Mouse (Mus musculus): ENCODE data around the gene Krtap1-3.
"Not testable (repeated sequence)": the region's sequence is repeated elsewhere in the genome, so short reads cannot be mapped to it uniquely, and the experiment has no call there.

Krtap1-3 gene

GRCm38 (mm10) chr11:99590981-99591380 lies at the start of gene Krtap1-3:
TSS of gene Krtap1-3 (minus strand) at chr11:99591339.
- DNase-seq (ENCODE audit: low spot score in 2 of 2), result no peak

DNA sequence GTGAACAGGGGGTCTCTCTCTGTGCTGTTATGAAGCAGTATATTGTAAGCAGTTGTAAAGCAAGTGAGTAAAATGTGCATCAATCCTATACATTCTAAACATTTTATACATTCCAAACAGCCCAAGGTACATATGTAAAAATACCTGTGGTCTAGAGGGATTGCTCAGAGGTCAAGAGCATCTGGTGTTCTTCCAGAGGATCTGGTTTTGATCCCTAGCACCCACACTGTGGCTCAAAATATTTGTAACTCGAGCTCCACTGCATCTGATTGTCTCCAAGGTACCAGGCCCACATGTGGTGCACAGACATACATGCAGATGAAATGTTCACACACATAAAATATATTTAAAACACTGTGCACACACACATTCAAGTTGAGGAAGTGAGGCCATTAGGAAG lies 49.8 kb upstream of the Krtap1-3 start:
- no peak for DNase-seq (ENCODE audit: low spot score in 2 of 2)

DNA sequence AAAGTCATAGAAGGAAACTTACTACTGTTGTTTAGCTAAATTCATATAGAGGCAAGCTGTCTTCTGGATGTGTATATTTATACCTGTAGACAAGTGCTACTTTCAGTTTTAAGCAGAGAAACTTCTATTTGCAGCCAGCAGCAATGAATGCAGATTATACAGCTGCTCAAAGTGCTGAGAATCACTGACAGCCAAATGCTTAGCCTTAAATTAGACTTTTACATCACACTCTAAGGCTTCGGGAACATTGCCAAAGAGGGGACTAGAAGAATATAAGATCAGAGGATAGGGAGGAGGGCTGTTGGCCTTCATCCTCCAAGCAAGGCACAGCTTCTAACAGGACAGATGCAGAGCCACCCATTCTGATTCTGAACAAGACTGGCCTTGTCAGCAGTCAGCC lies 45.9 kb upstream of the Krtap1-3 start:
- DNase-seq (ENCODE audit: low spot score in 2 of 2), result no peak

GRCm38 (mm10) chr11:99634653-99635134 lies 43.6 kb upstream of the Krtap1-3 start, which contains the start of gene Krtap4-2:
TSS of gene Krtap4-2 (minus strand) at chr11:99635084.
- no peak for DNase-seq (ENCODE audit: low spot score in 2 of 2)

DNA sequence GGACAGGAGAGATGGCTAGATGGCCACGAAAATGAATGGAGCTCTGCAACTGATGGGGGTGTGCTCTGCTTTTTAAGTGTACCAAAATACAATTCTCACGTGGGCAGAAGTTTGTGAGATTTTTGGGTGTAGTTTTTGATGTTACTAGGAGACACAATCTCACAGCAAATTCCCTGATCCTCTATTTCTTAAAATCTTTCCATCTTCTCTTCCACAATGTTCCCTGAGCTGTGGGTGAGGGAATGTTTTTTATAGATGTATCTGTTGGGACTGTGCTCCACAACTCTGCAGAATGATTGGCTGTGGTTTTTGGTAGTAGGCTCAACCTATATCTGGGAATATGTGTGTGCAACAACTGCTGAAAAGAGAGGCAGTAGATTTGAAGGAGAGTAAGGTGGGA lies 42.2 kb upstream of the Krtap1-3 start:
- no peak for DNase-seq (ENCODE audit: low spot score in 2 of 2)

DNA sequence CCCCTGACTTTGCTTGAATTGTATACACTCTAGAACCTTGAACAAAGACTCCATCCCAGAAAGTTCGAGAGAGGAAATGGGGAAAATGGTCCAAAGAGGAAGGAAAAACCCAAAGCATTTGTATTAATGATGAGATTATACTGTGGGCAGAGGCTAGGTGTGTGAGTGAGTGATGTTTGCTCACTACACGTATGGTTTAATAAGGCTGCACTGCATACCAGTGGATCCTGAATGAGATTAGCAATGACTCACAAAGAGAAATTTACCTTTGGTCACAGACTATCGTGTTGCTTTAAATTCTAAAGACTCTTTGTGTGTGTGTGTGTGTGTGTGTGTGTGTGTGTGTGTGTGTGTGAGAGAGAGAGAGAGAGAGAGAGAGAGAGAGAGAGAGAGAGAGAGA lies 39.8 kb upstream of the Krtap1-3 start:
- no peak for DNase-seq (ENCODE audit: low spot score in 2 of 2)

DNA sequence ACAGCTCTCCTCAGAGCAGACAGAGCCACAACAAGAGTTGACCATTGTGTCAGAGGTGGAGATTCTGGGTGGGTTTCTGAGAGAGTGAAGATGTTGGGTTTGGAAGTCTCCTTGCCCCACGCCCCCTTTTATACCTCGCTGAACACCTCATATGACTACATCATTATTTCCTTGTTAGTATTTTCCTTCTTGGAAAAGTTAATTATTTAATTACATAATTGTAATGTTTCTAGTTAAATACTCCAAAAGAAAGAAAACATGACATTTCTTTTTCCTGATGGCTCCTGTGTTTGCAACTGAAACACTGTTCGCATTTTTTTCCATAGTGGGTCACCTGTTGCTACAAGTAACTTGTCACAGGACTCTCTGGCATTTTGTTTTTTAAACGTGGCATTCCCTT lies 37.0 kb upstream of the Krtap1-3 start, which contains the start of gene Krtap4-1:
TSS of gene Krtap4-1 (minus strand) at position 101 of the 400 bp plus-strand sequence.
- DNase-seq (ENCODE audit: low spot score in 2 of 2), result no peak

GRCm38 (mm10) chr11:99620335-99620734 lies 29.2 kb upstream of the Krtap1-3 start, which contains the start of gene Gm11562:
TSS of gene Gm11562 (minus strand) at chr11:99620435.
- no peak for DNase-seq (ENCODE audit: low spot score in 2 of 2)

- DNase-seq (ENCODE audit: low spot score in 2 of 2), result no peak
Measured at GRCm38 (mm10) chr11:99614796-99615363, 23.7 kb upstream of the Krtap1-3 start, which contains the start of gene Krtap2-4. TSS of gene Krtap2-4 (minus strand) at chr11:99614846.

- not testable (repeated sequence) for DNase-seq (ENCODE audit: low spot score in 2 of 2)
Measured at GRCm38 (mm10) chr11:99610089-99610488, 18.9 kb upstream of the Krtap1-3 start, which contains the start of gene Gm11937. TSS of gene Gm11937 (minus strand) at chr11:99610189.

GRCm38 (mm10) chr11:99609126-99609525 lies 18.0 kb upstream of the Krtap1-3 start:
- peak in 1 of 2 experiments; percentile 13 for DNase-seq (ENCODE audit: low spot score in 2 of 2)

- DNase-seq (ENCODE audit: low spot score in 2 of 2), result not testable (repeated sequence)
Measured at GRCm38 (mm10) chr11:99603208-99603607, 12.1 kb upstream of the Krtap1-3 start, which contains the start of gene Gm11938. TSS of gene Gm11938 (minus strand) at chr11:99603308.

DNA sequence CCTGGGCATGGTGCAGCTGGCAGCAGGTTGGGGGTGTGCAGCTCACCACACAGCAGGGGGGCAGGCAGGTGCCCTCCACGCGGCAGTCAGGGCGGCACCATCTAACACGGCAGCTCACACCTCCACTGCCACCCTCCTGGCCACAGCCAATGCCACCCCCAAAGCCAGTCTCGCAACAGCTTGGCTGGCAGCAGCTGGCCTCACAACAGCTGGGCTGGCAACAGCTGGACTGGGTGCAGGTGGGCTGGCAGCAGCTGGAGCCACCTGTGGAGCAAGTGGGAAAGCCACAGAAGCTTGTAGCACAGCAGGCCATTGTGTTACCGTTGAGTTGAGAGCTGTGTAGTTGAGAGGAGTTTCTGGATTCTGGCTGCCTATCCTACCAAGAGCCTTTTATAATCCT lies 6.6 kb upstream of the Krtap1-3 start, which contains the start of gene Krtap9-3:
TSS of gene Krtap9-3 (minus strand) at position 364 of the 400 bp plus-strand sequence.
- not testable (repeated sequence) for DNase-seq (ENCODE audit: low spot score in 2 of 2)

DNA sequence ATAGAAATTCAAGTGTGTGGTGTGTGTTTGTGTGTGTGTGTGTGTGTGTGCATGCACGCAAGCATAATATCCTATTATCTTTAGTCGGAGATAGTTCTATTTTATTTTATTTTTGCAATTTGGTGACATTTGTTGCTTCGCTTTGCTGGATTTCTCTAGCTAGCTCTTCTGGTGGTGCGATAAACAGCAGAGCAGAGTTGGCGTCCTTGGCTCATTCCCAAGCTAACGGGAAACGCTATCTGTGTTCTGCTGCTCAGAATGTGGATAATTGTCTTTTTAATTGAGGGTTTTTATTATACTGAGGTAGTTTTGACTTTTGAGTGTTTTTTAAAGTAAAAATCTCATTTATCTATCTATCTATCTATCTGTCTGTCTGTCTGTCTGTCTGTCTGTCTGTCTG lies 6.0 kb downstream of the Krtap1-3 start:
- DNase-seq (ENCODE audit: low spot score in 2 of 2), result no peak

GRCm38 (mm10) chr11:99583245-99583704 lies 7.9 kb downstream of the Krtap1-3 start, which contains the start of gene Krtap1-4:
TSS of gene Krtap1-4 (minus strand) at chr11:99583654.
- no peak for DNase-seq (ENCODE audit: low spot score in 2 of 2)

GRCm38 (mm10) chr11:99581564-99581963 lies 9.6 kb downstream of the Krtap1-3 start:
- DNase-seq (ENCODE audit: low spot score in 2 of 2), result no peak

GRCm38 (mm10) chr11:99581051-99581450 lies 10.1 kb downstream of the Krtap1-3 start:
- DNase-seq (ENCODE audit: low spot score in 2 of 2), result no peak

DNA sequence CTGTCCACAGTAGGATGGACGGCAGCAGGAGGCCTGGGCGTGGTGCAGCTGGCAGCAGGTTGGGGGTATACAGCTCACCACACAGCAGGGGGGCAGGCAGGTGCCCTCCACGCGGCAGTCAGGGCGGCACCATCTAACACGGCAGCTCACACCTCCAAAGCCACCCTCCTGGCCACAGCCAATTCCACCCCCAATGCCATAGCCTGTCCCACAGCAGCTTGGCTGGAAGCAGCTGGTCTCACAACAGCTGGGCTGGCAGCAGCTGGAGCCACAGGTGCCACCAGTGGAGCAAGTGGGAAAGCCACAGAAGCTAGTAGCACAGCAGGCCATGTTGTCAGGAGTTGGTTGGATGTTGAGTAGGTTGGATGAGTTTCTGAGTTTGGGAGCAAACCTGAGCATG lies 10.5 kb downstream of the Krtap1-3 start, which contains the start of gene Krtap1-5:
TSS of gene Krtap1-5 (minus strand) at position 381 of the 400 bp plus-strand sequence.
- DNase-seq (ENCODE audit: low spot score in 2 of 2), result no peak

DNA sequence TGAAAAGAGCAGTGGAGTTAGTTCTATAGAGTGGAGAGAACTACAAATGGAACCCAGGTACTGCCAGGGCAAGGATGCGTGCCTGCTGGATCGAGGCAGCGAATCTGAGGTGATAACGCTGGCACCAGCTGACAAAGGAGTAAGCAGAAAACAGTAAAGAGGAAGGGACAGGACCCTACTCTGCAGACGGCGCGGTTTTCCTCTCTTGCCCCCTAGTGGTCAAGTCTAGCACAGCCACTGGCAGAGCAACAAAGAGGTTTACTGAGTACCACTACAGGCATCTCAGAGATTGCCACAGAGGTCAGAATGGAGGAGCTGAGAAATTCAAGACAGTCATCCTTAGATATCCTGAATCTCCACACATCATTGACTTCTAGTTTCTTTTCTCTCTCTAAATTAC lies 17.0 kb downstream of the Krtap1-3 start:
- DNase-seq (ENCODE audit: low spot score in 2 of 2), result peak in 1 of 2 experiments; percentile 59

- no peak for DNase-seq (ENCODE audit: low spot score in 2 of 2)
Measured at GRCm38 (mm10) chr11:99573164-99573563, 18.0 kb downstream of the Krtap1-3 start.

DNA sequence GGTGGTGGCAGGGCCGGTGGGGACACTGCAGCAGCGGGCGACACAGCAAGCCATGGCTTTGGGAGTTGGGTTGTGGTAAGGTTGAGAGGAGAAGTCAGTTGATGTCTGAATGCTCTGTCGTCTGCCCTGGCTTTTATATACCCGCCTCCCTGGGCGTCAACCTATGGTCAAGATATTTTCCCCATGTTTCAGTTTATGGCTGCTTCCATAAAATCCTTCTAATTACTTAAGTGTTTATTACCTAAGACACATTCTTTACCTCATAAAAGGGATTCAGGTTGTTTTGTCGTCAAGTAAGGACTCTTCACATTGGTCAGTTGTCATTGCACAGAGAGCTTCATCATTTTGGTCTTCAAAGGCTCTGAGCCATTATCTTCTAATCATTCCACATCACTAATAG lies 24.6 kb downstream of the Krtap1-3 start, which contains the start of gene Krtap3-1:
TSS of gene Krtap3-1 (minus strand) at position 101 of the 400 bp plus-strand sequence.
- DNase-seq (ENCODE audit: low spot score in 2 of 2), result no peak

- no peak for DNase-seq (ENCODE audit: low spot score in 2 of 2)
Measured at GRCm38 (mm10) chr11:99562580-99562979, 28.6 kb downstream of the Krtap1-3 start.

- no peak for DNase-seq (ENCODE audit: low spot score in 2 of 2)
Measured at GRCm38 (mm10) chr11:99559366-99559765, 31.8 kb downstream of the Krtap1-3 start, which contains the start of gene Gm11939. TSS of gene Gm11939 (minus strand) at chr11:99559466.
